Mouse (Mus musculus): ENCODE measurements around the gene Polr3b. TPM values are rescaled to one million over a fixed set of nuclear protein-coding genes. Genes with fewer than 3 reads are reported as not detected.

Gene Polr3b
- polyA plus RNA-seq, 3 experiments from 2014 or later: 14.2 to 16.8 (median 15.2) TPM

GRCm38 (mm10) chr10:84772380-84773130, 150.5 kb downstream of the Polr3b start:
- no peak for ATAC-seq

GRCm38 (mm10) chr10:84773889-84774288, 151.8 kb downstream of the Polr3b start:
- ATAC-seq: no peak

DNA sequence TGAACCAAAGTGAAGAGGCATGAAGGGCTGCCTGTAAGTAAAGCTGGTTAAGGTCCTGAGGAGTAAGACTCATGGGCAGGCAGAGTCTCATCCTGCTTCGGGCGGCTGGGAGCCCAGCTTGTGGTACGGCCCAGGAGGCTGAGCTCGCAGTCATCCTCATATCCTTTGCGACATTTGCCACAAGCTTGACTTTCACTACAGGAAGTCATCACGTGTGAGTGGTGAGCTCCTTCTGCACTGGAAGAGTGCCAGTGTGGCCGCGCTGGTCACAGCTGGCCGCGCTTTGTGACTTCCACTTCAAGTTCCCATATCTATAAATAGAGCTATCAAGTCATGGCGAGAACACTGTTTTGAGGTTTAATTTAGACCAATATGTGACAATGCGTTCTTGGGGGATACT, 152.5 kb downstream of the Polr3b start:
- ATAC-seq: no peak

Other genes starting within 250 kb of the Polr3b start
- gene Nuak1, start 181.7 kb upstream of the Polr3b start, polyA plus RNA-seq (2017; shearing (Covaris generic)): not detected
- under 1 TPM in 2 of 3 experiments, not detected in 1; 0.26 to 0.36 TPM for gene Ckap4, start 88.2 kb upstream of the Polr3b start, polyA plus RNA-seq (2017; shearing (Covaris generic))
- gene Tcp11l2, start 45.7 kb upstream of the Polr3b start, polyA plus RNA-seq (2017; shearing (Covaris generic)): 100 to 1,000 TPM; 111 to 212 (median 193) TPM
- under 1 TPM in 1 of 3 experiments, not detected in 2; 0.18 TPM for gene Rfx4, start 133.8 kb downstream of the Polr3b start, polyA plus RNA-seq (2017; shearing (Covaris generic))